Mouse (Mus musculus) adrenal gland, postnatal 4 days (tissue): Measurements from ENCODE around the gene Phactr3. TPM values are rescaled to one million over a fixed set of nuclear protein-coding genes. Genes with fewer than 3 reads are reported as not detected.

Experiments
- DNase-seq, 2 experiments: peaks; one replicate each; pipeline ENCODE4 v3.0.0; 2021 to 2022; ENCODE audit warnings: low spot score in 2 of 2, mixed read lengths in 2 of 2
- total RNA-seq, 2 experiments: library from RNA; stranded (reverse); gene quantifications; 2 replicates each; pipeline ENCODE4 v1.2.3; 2021

Gene Phactr3
- total RNA-seq, 2 experiments from 2014 or later = 7.3 to 8.2 TPM

GRCm38 (mm10) chr2:178131606-178132365 is 13.0 kb downstream of the Phactr3 start:
- DNase-seq = no peak

GRCm38 (mm10) chr2:178135713-178136112 is 16.9 kb downstream of the Phactr3 start:
- DNase-seq = no peak

GRCm38 (mm10) chr2:178137518-178137917 is 18.7 kb downstream of the Phactr3 start:
- DNase-seq = no peak

- DNase-seq = no peak
Measured at GRCm38 (mm10) chr2:178141489-178141922, 22.7 kb downstream of the Phactr3 start.

DNA sequence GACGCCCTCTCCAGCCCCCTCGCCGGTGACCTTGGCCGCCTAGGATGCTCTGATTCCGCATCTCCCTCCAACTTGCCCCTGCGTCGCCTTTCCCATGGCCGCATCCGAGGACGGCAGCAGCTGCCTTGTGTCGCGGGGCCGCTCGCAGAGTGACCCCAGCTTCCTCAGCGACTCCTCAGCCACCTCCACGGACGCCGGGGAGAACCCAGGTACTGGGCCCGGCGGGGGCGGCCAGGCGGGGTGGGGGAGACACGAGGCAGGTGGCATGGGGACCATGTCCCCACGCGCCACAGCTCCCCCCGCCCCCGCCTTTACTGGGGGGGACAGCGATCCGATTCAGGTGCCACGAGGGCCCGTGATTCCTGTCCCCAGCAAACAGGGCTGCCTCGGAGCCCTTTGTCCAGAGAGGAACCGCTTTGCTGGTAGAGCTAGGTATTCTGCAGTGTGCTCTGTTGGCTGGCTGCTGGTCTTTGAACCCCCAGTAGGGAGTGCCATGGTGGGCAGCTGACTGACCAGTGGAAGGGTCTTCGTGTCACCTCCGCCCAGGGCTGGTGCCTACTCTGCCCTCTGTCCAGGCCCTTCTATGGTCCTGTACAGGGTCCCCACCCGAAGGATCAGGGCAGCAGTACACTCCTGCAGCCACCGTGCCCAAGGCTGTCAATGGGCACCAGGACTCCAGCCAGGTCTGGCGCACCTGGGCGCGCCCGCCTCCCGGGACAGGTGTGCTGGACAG is 23.7 kb downstream of the Phactr3 start:
- DNase-seq = no peak

DNA sequence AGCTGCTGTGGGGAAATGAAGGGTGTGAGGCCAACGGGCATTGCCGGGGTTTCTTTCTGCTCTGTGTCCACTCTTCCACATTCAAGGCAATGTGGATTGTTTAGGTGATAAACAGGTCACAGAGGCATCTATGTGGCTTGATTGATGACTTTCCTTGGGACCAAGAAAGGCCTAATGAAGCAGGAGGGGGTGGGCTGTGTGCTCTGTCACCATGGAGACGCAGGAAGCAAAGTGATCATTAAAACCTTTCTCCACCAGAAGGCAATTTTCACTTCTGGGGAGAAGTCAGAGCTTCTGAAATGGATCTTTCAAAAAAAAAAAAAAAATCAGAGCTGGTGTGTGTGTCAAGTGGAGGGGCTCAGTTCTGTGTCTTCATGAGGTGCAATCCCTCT is 24.2 kb downstream of the Phactr3 start:
- no peak for DNase-seq

GRCm38 (mm10) chr2:178143898-178144297 is 25.1 kb downstream of the Phactr3 start:
- DNase-seq = no peak

GRCm38 (mm10) chr2:178149312-178149711 is 30.5 kb downstream of the Phactr3 start:
- DNase-seq = no peak

DNA sequence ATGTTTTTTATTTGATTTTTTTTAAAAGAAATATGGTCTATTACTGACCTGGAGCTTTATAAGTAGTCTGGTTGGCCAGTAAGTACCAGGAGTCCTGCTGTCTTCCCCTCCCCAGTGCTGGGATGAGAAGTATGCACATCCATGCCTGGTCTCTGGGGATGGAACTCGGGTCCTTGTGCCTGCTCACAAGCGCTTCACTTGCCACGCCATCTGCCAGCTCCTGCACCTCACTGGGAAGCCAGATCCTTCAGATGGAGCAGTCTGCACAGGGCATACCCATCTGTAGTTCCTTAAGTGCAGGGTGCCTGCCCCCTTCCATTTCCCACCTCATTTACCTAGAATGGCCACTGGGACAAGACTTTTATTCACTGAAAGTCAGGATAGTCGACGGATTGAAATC is 31.9 kb downstream of the Phactr3 start:
- no peak for DNase-seq

- DNase-seq = no peak
Measured at GRCm38 (mm10) chr2:178153601-178154000, 34.8 kb downstream of the Phactr3 start.

GRCm38 (mm10) chr2:178154129-178154528 is 35.4 kb downstream of the Phactr3 start:
- no peak for DNase-seq

DNA sequence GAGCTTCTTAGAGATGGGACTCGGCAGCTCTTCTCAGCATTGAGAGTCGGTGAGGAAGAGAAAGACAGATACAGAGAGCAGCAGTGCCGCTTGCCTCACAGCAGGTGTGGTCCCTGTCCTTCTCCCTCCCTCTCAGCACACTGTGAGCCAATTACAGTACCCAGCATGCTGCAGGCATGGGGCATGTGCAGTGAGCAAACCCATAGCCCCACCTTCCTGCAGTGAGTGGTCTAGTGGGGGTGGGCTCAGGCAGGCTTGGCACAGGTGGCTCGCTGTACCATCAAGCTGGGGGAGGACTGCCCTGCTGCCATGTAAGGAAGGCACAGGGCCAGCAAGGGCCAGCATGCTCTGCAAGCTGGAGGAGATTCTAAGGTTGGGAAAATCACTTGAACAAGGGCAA is 35.8 kb downstream of the Phactr3 start:
- no peak for DNase-seq

DNA sequence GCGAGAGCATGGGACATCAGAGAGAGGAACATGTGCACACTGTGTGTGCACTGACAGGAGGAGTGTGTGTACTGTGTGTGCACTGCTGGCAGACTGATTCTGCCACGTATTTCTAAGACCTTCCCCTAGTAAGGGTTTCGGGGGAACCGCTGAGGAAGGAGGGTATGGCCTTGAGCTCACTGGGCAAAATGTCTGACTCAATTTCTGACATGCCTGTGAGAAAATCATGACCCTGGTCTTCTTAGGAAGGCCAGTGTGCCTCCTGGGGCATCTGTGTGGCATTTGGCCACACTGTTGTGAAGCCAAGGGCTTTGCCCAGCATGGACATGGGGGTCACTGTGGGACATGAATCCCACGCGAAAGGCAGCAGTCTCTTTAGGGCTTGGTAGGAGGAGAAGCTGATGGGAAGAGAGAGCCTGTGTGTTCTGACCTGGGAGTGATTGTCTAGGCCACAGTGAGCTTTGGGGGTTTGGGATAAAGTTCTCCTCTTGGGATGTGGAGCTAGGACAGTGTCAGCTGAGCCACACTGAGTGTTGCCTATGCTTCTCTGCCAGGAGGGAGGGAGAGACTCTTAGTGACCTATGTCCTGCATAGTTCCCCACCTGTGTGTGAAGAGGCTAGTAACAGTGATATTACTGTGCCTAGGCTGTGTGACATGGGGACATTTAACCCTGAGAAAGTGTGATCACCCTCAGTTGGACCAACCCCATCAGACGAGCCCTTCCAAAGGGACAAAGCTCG is 36.6 kb downstream of the Phactr3 start:
- no peak for DNase-seq

- DNase-seq = no peak
Measured at GRCm38 (mm10) chr2:178155917-178156282, 37.1 kb downstream of the Phactr3 start.

GRCm38 (mm10) chr2:178158936-178159335 is 40.2 kb downstream of the Phactr3 start:
- DNase-seq = no peak

DNA sequence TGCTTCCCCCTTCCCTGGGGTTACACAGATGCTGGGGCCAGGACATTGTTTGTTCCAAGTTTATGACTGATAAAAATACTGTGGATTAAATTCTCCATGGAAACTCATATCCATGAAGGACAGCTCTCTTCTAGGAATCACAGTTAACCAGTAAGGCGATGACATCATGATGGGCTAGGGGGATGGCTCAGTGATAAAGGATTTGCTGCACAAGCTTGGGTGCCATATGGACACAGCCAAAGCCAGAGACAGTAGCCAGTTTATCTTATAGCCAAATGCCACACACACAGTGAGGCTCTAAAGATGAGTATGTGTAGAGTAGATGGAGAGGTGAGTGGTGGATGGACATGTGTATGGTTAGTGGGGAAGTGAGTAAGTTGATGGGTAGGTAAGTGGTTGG is 45.2 kb downstream of the Phactr3 start:
- no peak for DNase-seq

DNA sequence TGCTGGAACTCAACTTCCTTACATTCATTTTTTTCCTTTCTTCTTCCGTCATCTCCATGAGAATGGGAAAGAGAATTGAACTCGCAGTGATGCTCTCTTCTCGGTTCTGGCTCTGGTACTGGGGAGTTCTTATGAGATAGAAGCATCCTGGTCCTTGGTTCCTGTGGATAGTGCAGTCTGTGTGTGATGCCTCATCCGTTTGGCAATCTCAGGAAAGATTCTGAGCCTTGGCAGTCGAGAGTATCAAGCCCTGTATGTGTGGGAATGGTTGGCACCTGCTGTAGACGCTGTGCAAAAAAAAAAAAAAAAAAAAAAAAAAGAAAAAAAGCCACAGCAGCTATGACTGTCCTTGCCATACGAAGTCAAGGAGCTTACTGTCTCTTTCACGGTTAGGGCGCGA is 47.2 kb downstream of the Phactr3 start:
- DNase-seq = no peak

DNA sequence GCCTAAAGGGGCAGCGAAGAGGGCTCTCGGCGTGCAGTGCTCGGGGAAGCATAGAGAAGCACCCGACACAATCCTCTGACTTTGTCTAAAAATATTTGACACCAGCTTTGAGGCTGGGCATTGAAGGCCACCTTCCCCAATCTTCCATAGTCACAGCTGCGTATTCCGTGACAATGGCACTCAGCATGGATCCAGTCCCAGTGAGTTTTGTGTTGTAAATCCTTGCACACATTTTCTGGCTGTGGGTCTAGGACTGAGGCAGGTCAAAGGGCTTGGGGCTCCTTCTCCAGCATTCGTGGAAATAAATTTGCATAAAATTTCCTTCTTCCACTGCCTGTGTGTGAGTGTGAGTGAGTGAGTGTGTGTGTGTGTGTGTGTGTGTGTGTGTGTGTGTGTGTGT is 51.2 kb downstream of the Phactr3 start:
- no peak for DNase-seq

GRCm38 (mm10) chr2:178173951-178174350 is 55.2 kb downstream of the Phactr3 start:
- no peak for DNase-seq

GRCm38 (mm10) chr2:178175286-178175931 is 56.6 kb downstream of the Phactr3 start:
- no peak for DNase-seq

- no peak for DNase-seq
Measured at GRCm38 (mm10) chr2:178184251-178184650, 65.5 kb downstream of the Phactr3 start.
